Mouse (Mus musculus): ENCODE data around the gene Klf6.

DNA sequence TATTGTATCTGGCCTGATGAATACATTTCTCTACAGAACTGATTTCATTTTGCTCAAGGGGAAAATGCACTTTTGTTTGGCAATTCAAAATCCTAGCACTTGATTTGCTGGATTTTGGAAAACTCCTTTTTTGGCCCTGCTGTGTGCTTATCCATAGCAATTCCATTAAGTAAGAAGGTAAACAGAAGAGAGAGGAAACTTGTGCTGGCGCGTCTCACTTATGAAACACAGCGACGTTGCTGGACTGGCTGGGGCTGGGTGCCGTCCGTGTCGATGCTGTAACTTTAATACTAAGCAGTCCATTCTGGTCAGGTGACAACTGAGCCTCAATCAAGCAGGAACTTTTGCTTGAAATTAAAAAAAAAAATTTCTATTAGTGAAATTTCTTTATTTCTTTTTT, 8.6 kb downstream of the Klf6 start:
- TF ChIP-seq CTCF (IDR thresholded peaks at IDR 0.05; ENCODE audit: control insufficient read depth, insufficient read depth, insufficient replicate concordance, low read depth, low read length) = no peak
- TF ChIP-seq POLR2A (IDR thresholded peaks at IDR 0.05; ENCODE audit: control insufficient read depth, low read depth, low read length) = no peak

All from testis, adult 2 months (tissue).